Mouse (Mus musculus) liver, postnatal 0 days (tissue): ENCODE measurements around the gene Tamm41.

Experiments used
- CTCF ChIP-seq: sonication (generic); IDR thresholded peaks from 2 replicates; pipeline ENCODE4 v1.5.1; 2016; ENCODE audit warnings: antibody characterized with exemption, low read depth
- EP300 ChIP-seq: IDR thresholded peaks from 2 replicates; pipeline ENCODE4 v1.6.1; 2016; ENCODE audit warnings: antibody characterized with exemption, low read depth, mild to moderate bottlenecking

GRCm38 (mm10) chr6:114970386-114970785, 67.3 kb downstream of the Tamm41 start:
- TF ChIP-seq CTCF (no peak), EP300 (no peak)
